Mouse (Mus musculus) MEL (cell line): Measurements from ENCODE around the gene Bcr.

Source experiments
- CTCF ChIP-seq, 3 experiments: IDR thresholded peaks in 2 of 3; conservative IDR thresholded peaks in 1 of 3; 2 replicates each; pipeline ENCODE4 v1.5.1; 2011 to 2012; ENCODE audit warnings: low read length in 3 of 3, low read depth in 2 of 3, mild to moderate bottlenecking in 2 of 3, improper control_type of control experiment in 1 of 3, inconsistent platforms in 1 of 3, mixed read lengths in 1 of 3, moderate library complexity in 1 of 3; ENCODE audit not compliant: control insufficient read depth in 1 of 3, insufficient read depth in 1 of 3, poor library complexity in 1 of 3, severe bottlenecking in 1 of 3
- EP300 ChIP-seq, 2 experiments: IDR thresholded peaks; 2 replicates each; pipeline ENCODE4 v1.6.1; 2011; ENCODE audit warnings: improper control_type of control experiment in 2 of 2, low read length in 2 of 2, low read depth in 1 of 2, mild to moderate bottlenecking in 1 of 2
- GABPA ChIP-seq: IDR thresholded peaks from 2 replicates; pipeline ENCODE4 v1.6.1; 2012; ENCODE audit warnings: low read depth, mild to moderate bottlenecking, inconsistent platforms, low read length, improper control_type of control experiment, moderate library complexity
- GATA1 ChIP-seq: IDR thresholded peaks from 2 replicates; pipeline ENCODE4 v1.6.1; 2011; ENCODE audit warnings: low read depth, low read length, improper control_type of control experiment
- MAX ChIP-seq: IDR thresholded peaks from 2 replicates; pipeline ENCODE4 v1.6.1; 2011; ENCODE audit warnings: low read length, improper control_type of control experiment
- SIN3A ChIP-seq: IDR thresholded peaks from 2 replicates; pipeline ENCODE4 v1.6.1; 2012; ENCODE audit warnings: low read length, improper control_type of control experiment, inconsistent platforms

- TF ChIP-seq GATA1: no peak
- no peak for TF ChIP-seq EP300 (IDR thresholded peaks at IDR 0.05; ENCODE audit: low read depth in 1 of 2, low read length in 2 of 2)
- no peak for TF ChIP-seq SIN3A
- TF ChIP-seq CTCF (IDR thresholded peaks at IDR 0.05 in 2 of 3, conservative IDR thresholded peaks at IDR 0.05 in 1 of 3; ENCODE audit: control insufficient read depth in 1 of 3, insufficient read depth in 1 of 3, low read depth in 2 of 3, low read length in 3 of 3, poor library complexity in 1 of 3, severe bottlenecking in 1 of 3): no peak
- no peak for TF ChIP-seq MAX
- no peak for TF ChIP-seq GABPA
Observed at GRCm38 (mm10) chr10:75135518-75136162, 75.2 kb downstream of the Bcr start.
